Mouse (Mus musculus) stomach, postnatal 0 days (tissue): ENCODE data around the gene Naif1.

ENCODE experiments used
- CTCF ChIP-seq: IDR thresholded peaks from 2 replicates; pipeline ENCODE4 v1.5.1; 2016; ENCODE audit warnings: antibody characterized with exemption, low read depth, mild to moderate bottlenecking, moderate library complexity
- EP300 ChIP-seq: optimal IDR thresholded peaks from 2 replicates; pipeline ENCODE3; 2016; ENCODE audit warnings: antibody characterized with exemption

DNA sequence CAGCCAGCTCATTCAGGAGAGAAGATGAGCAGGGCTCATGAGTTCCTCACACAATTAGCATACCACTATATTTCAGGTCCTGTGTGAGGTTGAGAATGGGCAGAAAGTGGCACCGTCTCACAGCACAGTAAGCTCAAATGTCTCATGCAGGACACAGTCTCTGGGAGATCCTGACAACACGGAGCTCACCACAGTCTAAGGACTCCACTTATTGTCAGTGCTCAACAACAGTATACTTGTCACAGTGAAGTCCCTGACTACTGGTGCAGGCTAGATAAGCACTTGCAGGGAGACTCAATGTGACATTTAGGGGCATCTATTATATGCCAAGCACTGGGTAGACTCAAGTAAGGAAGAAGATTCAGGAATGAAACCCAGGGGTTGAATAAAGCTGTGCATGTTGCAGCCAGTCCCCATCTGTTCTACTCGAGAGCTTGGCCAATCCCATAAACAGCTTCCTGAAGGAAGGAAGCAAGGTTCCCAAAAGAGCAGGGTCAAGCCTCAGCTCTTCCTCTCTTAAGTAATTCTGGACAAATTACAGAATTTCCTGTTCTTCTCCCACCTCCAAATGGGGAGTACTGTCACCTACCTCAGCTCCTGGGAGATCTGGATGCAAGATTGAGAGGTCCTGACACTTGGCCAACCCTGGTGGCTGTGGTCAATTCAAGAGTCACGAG, 20.9 kb upstream of the Naif1 start:
- TF ChIP-seq CTCF (no peak), EP300 (no peak)
